Mouse (Mus musculus) C2C12 (cell line): ENCODE results near the gene Edem3.

Experiments
- CEBPB ChIP-seq: IDR thresholded peaks from one replicate; pipeline ENCODE4 v1.6.1; 2011; ENCODE audit warnings: low read depth, mild to moderate bottlenecking, control low read depth, moderate library complexity
- CTCF ChIP-seq: IDR thresholded peaks from one replicate; pipeline ENCODE4 v1.5.1; 2011; ENCODE audit not compliant: control insufficient read depth, insufficient read depth, insufficient read length
- FOSL1 ChIP-seq: IDR thresholded peaks from one replicate; pipeline ENCODE4 v1.8.0; 2011; ENCODE audit warnings: mild to moderate bottlenecking, low read length; ENCODE audit not compliant: poor library complexity, insufficient read depth, severe bottlenecking
- MAX ChIP-seq: IDR thresholded peaks from one replicate; pipeline ENCODE4 v1.6.1; 2011; ENCODE audit warnings: mild to moderate bottlenecking, control low read depth
- MYOD1 ChIP-seq: IDR thresholded peaks from one replicate; pipeline ENCODE4 v1.6.1; 2011; ENCODE audit warnings: low read depth; ENCODE audit not compliant: control insufficient read depth, insufficient read length
- MYOG ChIP-seq: IDR thresholded peaks from one replicate; pipeline ENCODE4 v1.6.1; 2011; ENCODE audit not compliant: control insufficient read depth, insufficient read length; ENCODE audit errors: extremely low read depth
- USF1 ChIP-seq: IDR thresholded peaks from one replicate; pipeline ENCODE4 v1.6.1; 2011; ENCODE audit warnings: low read depth, mild to moderate bottlenecking, control low read depth, moderate library complexity

DNA sequence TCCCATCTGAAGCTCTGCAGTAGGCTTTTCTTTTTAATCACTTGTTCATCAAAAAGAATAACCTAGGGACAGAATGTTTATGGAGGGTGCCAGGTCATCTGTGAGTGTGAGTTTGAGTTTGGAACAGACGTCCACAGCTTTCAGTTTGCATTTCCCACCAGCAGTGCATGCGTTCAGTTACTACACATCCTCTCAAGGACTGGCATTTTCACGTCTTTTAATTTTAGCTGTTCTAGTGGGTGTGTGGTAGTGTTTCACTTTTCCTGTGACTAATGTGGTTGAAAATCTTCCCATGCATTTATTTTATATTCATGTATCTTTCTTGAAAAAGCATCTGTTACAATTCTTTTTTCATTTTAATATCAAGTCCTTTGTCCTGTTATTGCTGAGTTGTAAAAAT is 9.1 kb downstream of the Edem3 start:
- no peak for TF ChIP-seq CTCF
- no peak for TF ChIP-seq USF1
- no peak for TF ChIP-seq MYOG
- TF ChIP-seq CEBPB, result no peak
- no peak for TF ChIP-seq MAX
- TF ChIP-seq MYOD1, result no peak
- TF ChIP-seq FOSL1, result no peak
